In genomic region chr8:61288006-61288566, GRCm38 (mm10) we compare ENCODE assay signal across 10 mouse cellular contexts.
DNase-seq lines count a peak whose midpoint lies in the region; ATAC-seq and TF ChIP-seq lines count a peak whose summit lies in the region.
"Had no signal": no experiment of that assay in that cellular context is flagged by ENCODE, and none has a peak within 500 bp of the region (broad histone marks: within the 10 kb centered on the region; RNA-seq: fewer than 3 reads in every experiment).

No protein-coding gene starts in this region.

- H3K4me2 ChIP-seq in forebrain, embryonic 11.5 days (ENCODE audit: low read depth, low read length, severe bottlenecking): no peak overlapping the region
- H3K4me2 ChIP-seq in hindbrain, postnatal 0 days (ENCODE audit: low read depth, low read length): 0 out of 2 replicates have a peak overlapping the region, but pooled peaks have one; percentile 1
- H3K4me2 ChIP-seq: stomach, embryonic 15.5 days had no signal

- WGBS in forebrain, embryonic 10.5 days: 87% methylated on average over 11 of the region's 11 CpGs
- WGBS in forebrain, embryonic 11.5 days: 84% methylated on average over 11 of the region's 11 CpGs
- 47% methylated on average over 11 of the region's 11 CpGs for WGBS in hindbrain, postnatal 0 days

- no peaks in the 10 kb centered on the region for H3K27me3 ChIP-seq in forebrain, embryonic 10.5 days (ENCODE audit: poor library complexity, severe bottlenecking)
- no peaks in the 10 kb centered on the region for H3K27me3 ChIP-seq in forebrain, embryonic 11.5 days (ENCODE audit: control insufficient read depth, insufficient read depth, low read length)
- no peaks in the 10 kb centered on the region for H3K27me3 ChIP-seq in hindbrain, postnatal 0 days (ENCODE audit: insufficient read depth, low read length)
- H3K27me3 ChIP-seq: stomach, embryonic 15.5 days had no signal

- H3K9ac ChIP-seq in forebrain, embryonic 11.5 days (ENCODE audit: low read length): no peak overlapping the region
- H3K9ac ChIP-seq in hindbrain, postnatal 0 days (replicated peaks; ENCODE audit: low read length): no peak overlapping the region
- H3K9ac ChIP-seq: stomach, embryonic 15.5 days had no signal

- H3K36me3 ChIP-seq in forebrain, embryonic 10.5 days (replicated peaks): peaks cover 15% of the 10 kb centered on the region
- H3K36me3 ChIP-seq in forebrain, embryonic 11.5 days (ENCODE audit: control insufficient read depth, insufficient read depth, low read length): no peaks in the 10 kb centered on the region
- H3K36me3 ChIP-seq in hindbrain, postnatal 0 days (ENCODE audit: insufficient read depth, low read length): no peaks in the 10 kb centered on the region
- H3K36me3 ChIP-seq: stomach, embryonic 15.5 days had no signal

- no peak for TF ChIP-seq CTCF in hindbrain, postnatal 0 days (IDR thresholded peaks at IDR 0.05; ENCODE audit: low read depth)

- peak overlapping the region; percentile 17; the same call in 1 of the 2 replicates for H3K27ac ChIP-seq in forebrain, embryonic 10.5 days
- no peak overlapping the region for H3K27ac ChIP-seq in forebrain, embryonic 11.5 days (ENCODE audit: low read depth, low read length)
- peak overlapping the region; percentile 68 for H3K27ac ChIP-seq in hindbrain, postnatal 0 days
- H3K27ac ChIP-seq: stomach, embryonic 15.5 days had no signal

- ATAC-seq in forebrain, embryonic 11.5 days (replicated peaks; ENCODE audit: low FRiP score): no peak
- peak; percentile 62 for ATAC-seq in hindbrain, postnatal 0 days

- no peak overlapping the region for H3K4me3 ChIP-seq in forebrain, embryonic 10.5 days
- H3K4me3 ChIP-seq in forebrain, embryonic 11.5 days (ENCODE audit: low read depth, low read length): no peak overlapping the region
- no peak overlapping the region for H3K4me3 ChIP-seq in hindbrain, postnatal 0 days (ENCODE audit: low read length)
- H3K4me3 ChIP-seq: stomach, embryonic 15.5 days had no signal

- no peak for DNase-seq in forebrain, embryonic 10.5 days (ENCODE audit: extremely low spot score, low spot score)
- DNase-seq in forebrain, embryonic 11.5 days (ENCODE audit: low spot score): no peak
- DNase-seq in left cerebral cortex, postnatal 14 days (ENCODE audit: low spot score in 2 of 2): peak; percentile 52 to 57
- no peak for DNase-seq in left cerebral cortex, adult 18-20 months (ENCODE audit: low spot score in 2 of 2)
- peak; percentile 62 for DNase-seq in brain, adult 2 months (ENCODE audit: low read depth, low spot score)
- peak; percentile 68 for DNase-seq in hindbrain, postnatal 0 days (ENCODE audit: low spot score)
- DNase-seq in adipocyte (ENCODE audit: low spot score): no peak
- no peak for DNase-seq in kidney, postnatal 36 days
- DNase-seq: adrenal gland, postnatal 14 days had no signal

- H3K9me3 ChIP-seq in forebrain, embryonic 10.5 days: no peaks in the 10 kb centered on the region
- no peaks in the 10 kb centered on the region for H3K9me3 ChIP-seq in forebrain, embryonic 11.5 days (ENCODE audit: control insufficient read depth, low read length)
- no peaks in the 10 kb centered on the region for H3K9me3 ChIP-seq in hindbrain, postnatal 0 days (ENCODE audit: low read length)
- H3K9me3 ChIP-seq: stomach, embryonic 15.5 days had no signal

- H3K4me1 ChIP-seq in forebrain, embryonic 10.5 days: peaks cover 59% of the 10 kb centered on the region
- peaks cover 7% of the 10 kb centered on the region; the same call in 1 of the 2 replicates for H3K4me1 ChIP-seq in forebrain, embryonic 11.5 days (replicated peaks; ENCODE audit: control insufficient read depth, insufficient read depth, low read length)
- H3K4me1 ChIP-seq in hindbrain, postnatal 0 days (ENCODE audit: insufficient read depth, low read length): peaks cover 7% of the 10 kb centered on the region

- intact Hi-C loops in left cerebral cortex, postnatal 14 days (cut with DNase I): loop anchor here (10.0 kb wide), 1 partner anchor 63 kb away; the partner anchor contains the start of gene Sh3rf1

Comparison
In these comparisons a context has a peak if more than half of its experiments do, and no peak if none do; other contexts are left out.
1. DNase-seq: peak in left cerebral cortex, postnatal 14 days (2 of 2), brain, adult 2 months (single experiment) and hindbrain, postnatal 0 days (single experiment); none in forebrain, embryonic 10.5 days (single experiment), forebrain, embryonic 11.5 days (single experiment), left cerebral cortex, adult 18-20 months (0 of 2), adipocyte (single experiment) and kidney, postnatal 36 days (0 of 2).